In the genomic region with DNA sequence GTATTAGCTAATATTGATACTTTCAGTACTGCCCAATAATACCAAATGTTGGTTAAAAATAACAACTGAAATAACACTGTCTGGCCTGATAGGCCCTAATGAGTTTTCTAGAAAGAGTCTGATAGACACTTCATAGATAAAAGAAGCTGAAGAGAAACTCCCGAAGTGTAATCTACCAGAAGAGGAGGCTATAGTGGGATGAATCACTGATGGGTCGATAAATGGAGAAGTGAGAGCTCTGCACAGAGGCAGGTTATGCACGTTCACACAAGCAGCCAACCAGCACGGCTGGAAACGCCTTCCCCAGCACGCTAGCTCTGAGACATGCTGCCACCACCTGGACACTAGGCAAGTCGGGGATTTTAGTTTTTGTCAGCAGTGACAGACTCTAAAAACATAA, we compare ENCODE assay signal across 8 mouse cellular contexts. TPM values are rescaled to one million over a fixed set of nuclear protein-coding genes. Genes with fewer than 3 reads are reported as not detected.
DNase-seq lines count a peak whose midpoint lies in the region; ATAC-seq lines count a peak whose summit lies in the region.
"Had no signal": no experiment of that assay in that cellular context is flagged by ENCODE, and none has a peak within 500 bp of the region (broad histone marks: within the 10 kb centered on the region; RNA-seq: fewer than 3 reads in every experiment).

No protein-coding gene starts in this region.

- H3K36me3 ChIP-seq in midbrain, embryonic 12.5 days, result no peaks in the 10 kb centered on the region

- H3K9ac ChIP-seq in midbrain, embryonic 12.5 days (replicated peaks), result no peak overlapping the region

- peak; percentile 54 for ATAC-seq in inflammation-experienced regulatory T-cells, adult 6 months
- ATAC-seq in midbrain, embryonic 12.5 days (ENCODE audit: low FRiP score, low read depth), result peak; percentile 32

- WGBS in midbrain, embryonic 12.5 days, result 3% methylated on average over 7 of the region's 7 CpGs

- no peaks in the 10 kb centered on the region for H3K9me3 ChIP-seq in midbrain, embryonic 12.5 days

- no peak overlapping the region for H3K27ac ChIP-seq in midbrain, embryonic 12.5 days (replicated peaks)
- H3K27ac ChIP-seq: macrophage had no signal

- peaks cover 40% of the 10 kb centered on the region for H3K4me1 ChIP-seq in midbrain, embryonic 12.5 days

- H3K4me2 ChIP-seq in midbrain, embryonic 12.5 days (replicated peaks), result 0 out of 2 replicates have a peak overlapping the region, but pooled peaks have one; percentile 3

- H3K4me3 ChIP-seq in midbrain, embryonic 12.5 days, result no peak overlapping the region

- DNase-seq in R1 (ENCODE audit: low read depth, low spot score), result peak; percentile 60
- peak; percentile 59 to 70 for DNase-seq in cerebellum, adult 18-20 months
- peak; percentile 50 to 60 for DNase-seq in frontal cortex, postnatal 10 days (ENCODE audit: low spot score in 2 of 2)
- DNase-seq in left cerebral cortex, adult 9 months (ENCODE audit: low spot score in 2 of 2), result peak; percentile 52 to 76
- peak; percentile 47 for DNase-seq in spleen, adult 12 weeks (ENCODE audit: low spot score)

- H3K27me3 ChIP-seq in midbrain, embryonic 12.5 days, result peaks cover 12% of the 10 kb centered on the region

RNA-seq across cellular contexts. Expression of a gene that starts 2.9 kb away (rescaled TPM):
- polyA plus RNA-seq in inflammation-experienced regulatory T-cells, adult 6 months (2017; shearing (Covaris generic)), result 100 to 1,000 TPM in 1 of 3 experiments, 10 to 100 TPM in 2; 67.7 to 100 (median 82.4) TPM
- polyA plus RNA-seq in midbrain, embryonic 12.5 days (2016; fragmentation: Nextera tagmentation; extraction: Ambion mirVana), result 45.8 and 50.4 TPM in 2 replicates
